Mouse (Mus musculus): ENCODE data around the gene Gm21789.
"Not testable (repeated sequence)": the region's sequence is repeated elsewhere in the genome, so short reads cannot be mapped to it uniquely, and the experiment has no call there.

Gm21789 gene

GRCm38 (mm10) chrX:32941468-32941867 lies at the start of gene Gm21789:
Gene Gm21789 (plus strand): TSS chrX:32941768.
- CTCF ChIA-PET, POLR2A ChIA-PET: not testable (repeated sequence)

GRCm38 (mm10) chrX:32894325-32894724 lies 47.2 kb upstream of the Gm21789 start, which contains the start of gene Btbd35f30:
Gene Btbd35f30 (plus strand): TSS chrX:32894625.
- POLR2A ChIA-PET, CTCF ChIA-PET: not testable (repeated sequence)

GRCm38 (mm10) chrX:32973597-32973996 lies 32.0 kb downstream of the Gm21789 start, which contains the start of gene Btbd35f5:
Gene Btbd35f5 (plus strand): TSS chrX:32973897.
- CTCF ChIA-PET, POLR2A ChIA-PET: not testable (repeated sequence)

All from embryonic stem cell, embryonic (primary cell).